Mouse (Mus musculus): ENCODE measurements around the gene Zbp1. TPM values are rescaled to one million over a fixed set of nuclear protein-coding genes. Genes with fewer than 3 reads are reported as not detected.

The Zbp1 gene
- polyA plus RNA-seq, 1 experiment from 2014 or later: not detected

- H3K9ac ChIP-seq (ENCODE audit: low read depth, low read length): no peak overlapping the region
- H3K9me3 ChIP-seq (ENCODE audit: control insufficient read depth, low read length): no peaks in the 10 kb centered on the region
- 85% methylated on average over 7 of the region's 7 CpGs for WGBS
- DNase-seq (ENCODE audit: low spot score): no peak
- H3K27me3 ChIP-seq (ENCODE audit: control insufficient read depth, insufficient read depth, low read length): no peaks in the 10 kb centered on the region; the same call in 1 of the 2 replicates
- H3K27ac ChIP-seq (ENCODE audit: low read depth, low read length): no peak overlapping the region
- H3K36me3 ChIP-seq (ENCODE audit: control insufficient read depth, insufficient read depth, low read length): no peaks in the 10 kb centered on the region
- H3K4me1 ChIP-seq (replicated peaks; ENCODE audit: control insufficient read depth, insufficient read depth, low read length): no peaks in the 10 kb centered on the region
- no peak for ATAC-seq (ENCODE audit: low FRiP score)
- no peak overlapping the region for H3K4me2 ChIP-seq (replicated peaks; ENCODE audit: low read depth, low read length)
- no peak overlapping the region for H3K4me3 ChIP-seq (ENCODE audit: low read depth, low read length)
Observed at GRCm38 (mm10) chr2:173181901-173182300, 36.8 kb downstream of the Zbp1 start.

- ATAC-seq (ENCODE audit: low FRiP score) (no peak), DNase-seq (ENCODE audit: low spot score) (no peak)
- Histone ChIP-seq H3K9ac (ENCODE audit: low read depth, low read length) (no peak overlapping the region), H3K36me3 (ENCODE audit: control insufficient read depth, insufficient read depth, low read length) (no peaks in the 10 kb centered on the region), H3K9me3 (ENCODE audit: control insufficient read depth, low read length) (no peaks in the 10 kb centered on the region), H3K27me3 (ENCODE audit: control insufficient read depth, insufficient read depth, low read length) (no peaks in the 10 kb centered on the region; the same call in 1 of the 2 replicates), H3K4me1 (replicated peaks; ENCODE audit: control insufficient read depth, insufficient read depth, low read length) (no peaks in the 10 kb centered on the region), H3K4me3 (ENCODE audit: low read depth, low read length) (no peak overlapping the region), H3K27ac (ENCODE audit: low read depth, low read length) (no peak overlapping the region), H3K4me2 (replicated peaks; ENCODE audit: low read depth, low read length) (no peak overlapping the region)
- WGBS: 79% methylated on average over 4 of the region's 5 CpGs
Observed at GRCm38 (mm10) chr2:173181486-173181885, 37.2 kb downstream of the Zbp1 start.

DNA sequence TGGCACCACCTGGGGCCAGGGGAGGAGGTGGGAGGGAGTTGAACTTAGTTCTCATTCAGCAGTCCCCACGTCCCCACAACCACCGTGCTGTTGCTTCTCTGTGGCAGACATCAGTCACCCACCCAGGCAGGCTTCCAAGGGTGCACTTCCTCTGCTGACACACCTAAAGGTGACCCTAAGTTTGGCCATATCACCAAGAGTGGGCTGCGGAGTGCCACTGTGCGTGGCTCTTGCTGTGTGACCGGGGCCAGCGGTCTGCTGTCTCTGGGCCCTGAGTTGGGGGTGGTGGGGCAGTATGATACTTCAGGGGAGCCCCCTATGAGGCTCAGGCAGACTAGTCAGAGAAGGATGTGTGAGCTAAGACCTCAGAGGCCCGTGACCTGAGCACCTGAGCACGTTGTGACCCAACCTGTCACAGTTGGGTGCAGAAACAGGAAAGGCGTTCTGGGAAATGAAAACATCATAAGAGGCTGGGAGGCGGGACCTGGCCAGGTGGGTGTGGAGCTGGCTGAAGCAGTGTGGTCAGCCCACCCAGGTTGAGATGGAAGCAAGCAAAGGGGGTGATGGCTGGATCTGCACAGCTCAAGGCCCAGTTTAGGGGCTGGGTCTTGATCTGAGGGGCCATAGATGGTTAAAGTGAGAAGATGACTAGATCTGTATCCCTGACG is 37.9 kb downstream of the Zbp1 start:
- 77% methylated on average over 11 of the region's 11 CpGs for WGBS
- Histone ChIP-seq H3K4me1 (replicated peaks; ENCODE audit: control insufficient read depth, insufficient read depth, low read length) (no peaks in the 10 kb centered on the region), H3K9ac (ENCODE audit: low read depth, low read length) (no peak overlapping the region), H3K27ac (ENCODE audit: low read depth, low read length) (no peak overlapping the region), H3K27me3 (ENCODE audit: control insufficient read depth, insufficient read depth, low read length) (no peaks in the 10 kb centered on the region; the same call in 1 of the 2 replicates), H3K36me3 (ENCODE audit: control insufficient read depth, insufficient read depth, low read length) (no peaks in the 10 kb centered on the region), H3K4me3 (ENCODE audit: low read depth, low read length) (no peak overlapping the region), H3K9me3 (ENCODE audit: control insufficient read depth, low read length) (no peaks in the 10 kb centered on the region), H3K4me2 (replicated peaks; ENCODE audit: low read depth, low read length) (no peak overlapping the region)
- no peak for ATAC-seq (ENCODE audit: low FRiP score)
- no peak for DNase-seq (ENCODE audit: low spot score)

DNA sequence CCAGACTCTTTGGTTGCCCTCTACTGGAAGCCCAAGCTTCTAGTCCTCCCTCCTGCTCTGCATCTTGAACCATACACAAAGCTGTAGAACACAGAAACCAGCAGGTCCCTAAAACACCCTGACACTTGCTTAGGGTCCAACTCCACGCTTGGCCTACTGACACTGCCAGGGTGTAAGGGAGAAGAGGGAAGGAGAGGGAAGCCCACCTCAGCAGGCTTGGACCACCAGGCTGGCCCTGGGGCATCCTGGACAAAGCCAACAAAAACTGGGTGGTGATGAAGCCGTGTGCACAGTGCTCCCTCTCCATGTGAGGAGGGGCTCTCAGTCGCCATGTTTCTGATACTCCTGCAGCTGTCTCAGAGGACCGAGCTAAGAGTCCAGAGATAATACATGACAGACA is 38.7 kb downstream of the Zbp1 start:
- 86% methylated on average over 4 of the region's 4 CpGs for WGBS
- H3K27me3 ChIP-seq (ENCODE audit: control insufficient read depth, insufficient read depth, low read length): no peaks in the 10 kb centered on the region; the same call in 1 of the 2 replicates
- no peak overlapping the region for H3K4me3 ChIP-seq (ENCODE audit: low read depth, low read length)
- H3K4me2 ChIP-seq (replicated peaks; ENCODE audit: low read depth, low read length): no peak overlapping the region
- DNase-seq (ENCODE audit: low spot score) (no peak), ATAC-seq (ENCODE audit: low FRiP score) (no peak)
- no peak overlapping the region for H3K27ac ChIP-seq (ENCODE audit: low read depth, low read length)
- no peaks in the 10 kb centered on the region for H3K9me3 ChIP-seq (ENCODE audit: control insufficient read depth, low read length)
- no peaks in the 10 kb centered on the region for H3K4me1 ChIP-seq (replicated peaks; ENCODE audit: control insufficient read depth, insufficient read depth, low read length)
- no peaks in the 10 kb centered on the region for H3K36me3 ChIP-seq (ENCODE audit: control insufficient read depth, insufficient read depth, low read length)
- H3K9ac ChIP-seq (ENCODE audit: low read depth, low read length): no peak overlapping the region

DNA sequence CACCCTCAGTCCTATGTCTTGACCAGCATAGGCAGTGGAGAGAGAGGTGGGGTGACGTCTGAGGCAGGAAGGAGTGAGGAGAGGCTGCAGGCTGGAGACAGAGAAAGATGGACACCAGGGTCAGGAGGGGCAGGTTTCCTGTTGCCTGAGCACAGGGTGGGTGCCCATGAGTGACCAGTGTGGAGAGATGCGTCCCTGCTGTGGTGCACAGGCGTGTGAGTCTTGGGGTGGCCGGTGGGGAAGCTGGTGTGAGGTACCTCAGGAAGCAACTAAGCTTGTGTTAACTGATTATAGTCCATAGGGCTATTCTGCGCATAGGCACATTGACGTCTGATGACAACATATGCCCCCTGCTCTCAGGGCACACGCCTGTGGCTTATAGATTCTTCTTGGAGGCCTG is 39.7 kb downstream of the Zbp1 start:
- Histone ChIP-seq H3K36me3 (ENCODE audit: control insufficient read depth, insufficient read depth, low read length) (no peaks in the 10 kb centered on the region), H3K9ac (ENCODE audit: low read depth, low read length) (no peak overlapping the region), H3K9me3 (ENCODE audit: control insufficient read depth, low read length) (no peaks in the 10 kb centered on the region), H3K4me2 (replicated peaks; ENCODE audit: low read depth, low read length) (no peak overlapping the region), H3K4me1 (replicated peaks; ENCODE audit: control insufficient read depth, insufficient read depth, low read length) (peaks cover 6% of the 10 kb centered on the region), H3K4me3 (ENCODE audit: low read depth, low read length) (no peak overlapping the region), H3K27me3 (ENCODE audit: control insufficient read depth, insufficient read depth, low read length) (no peaks in the 10 kb centered on the region; the same call in 1 of the 2 replicates), H3K27ac (ENCODE audit: low read depth, low read length) (no peak overlapping the region)
- ATAC-seq (ENCODE audit: low FRiP score): no peak
- 89% methylated on average over 7 of the region's 7 CpGs for WGBS
- DNase-seq (ENCODE audit: low spot score): no peak

GRCm38 (mm10) chr2:173177951-173178350 is 40.8 kb downstream of the Zbp1 start:
- 94% methylated on average over 8 of the region's 8 CpGs for WGBS
- Histone ChIP-seq H3K4me2 (replicated peaks; ENCODE audit: low read depth, low read length) (no peak overlapping the region), H3K9me3 (ENCODE audit: control insufficient read depth, low read length) (no peaks in the 10 kb centered on the region), H3K36me3 (ENCODE audit: control insufficient read depth, insufficient read depth, low read length) (no peaks in the 10 kb centered on the region), H3K4me3 (ENCODE audit: low read depth, low read length) (no peak overlapping the region), H3K27ac (ENCODE audit: low read depth, low read length) (no peak overlapping the region), H3K9ac (ENCODE audit: low read depth, low read length) (no peak overlapping the region), H3K4me1 (replicated peaks; ENCODE audit: control insufficient read depth, insufficient read depth, low read length) (peaks cover 6% of the 10 kb centered on the region), H3K27me3 (ENCODE audit: control insufficient read depth, insufficient read depth, low read length) (no peaks in the 10 kb centered on the region; the same call in 1 of the 2 replicates)
- DNase-seq (ENCODE audit: low spot score) (no peak), ATAC-seq (ENCODE audit: low FRiP score) (no peak)

DNA sequence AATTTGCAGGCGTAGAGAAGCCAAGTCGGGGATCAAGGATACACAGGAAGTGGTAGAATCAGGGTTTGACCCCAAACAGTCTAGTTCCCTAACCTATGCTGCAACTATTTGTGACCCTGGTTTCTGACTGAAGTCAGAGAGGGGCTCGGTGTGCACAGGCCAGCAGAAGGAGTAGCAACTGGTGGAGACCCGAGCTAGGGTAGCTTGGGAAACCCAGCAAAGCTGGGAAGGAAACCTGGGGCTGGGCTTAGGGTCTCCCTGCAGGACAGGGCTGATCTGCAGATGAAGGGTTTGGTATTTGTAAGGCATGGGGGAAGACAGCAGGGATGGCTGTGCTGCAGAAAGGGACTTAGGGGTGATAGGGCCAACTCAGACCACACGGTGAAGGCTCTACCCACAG is 41.2 kb downstream of the Zbp1 start:
- no peaks in the 10 kb centered on the region for H3K9me3 ChIP-seq (ENCODE audit: control insufficient read depth, low read length)
- H3K27me3 ChIP-seq (ENCODE audit: control insufficient read depth, insufficient read depth, low read length): no peaks in the 10 kb centered on the region; the same call in 1 of the 2 replicates
- no peak overlapping the region for H3K9ac ChIP-seq (ENCODE audit: low read depth, low read length)
- WGBS: 79% methylated on average over 5 of the region's 5 CpGs
- DNase-seq (ENCODE audit: low spot score) (no peak), ATAC-seq (ENCODE audit: low FRiP score) (no peak)
- H3K4me1 ChIP-seq (replicated peaks; ENCODE audit: control insufficient read depth, insufficient read depth, low read length): peaks cover 6% of the 10 kb centered on the region
- no peaks in the 10 kb centered on the region for H3K36me3 ChIP-seq (ENCODE audit: control insufficient read depth, insufficient read depth, low read length)
- no peak overlapping the region for H3K4me2 ChIP-seq (replicated peaks; ENCODE audit: low read depth, low read length)
- H3K27ac ChIP-seq (ENCODE audit: low read depth, low read length): no peak overlapping the region
- no peak overlapping the region for H3K4me3 ChIP-seq (ENCODE audit: low read depth, low read length)

- Histone ChIP-seq H3K4me3 (ENCODE audit: low read depth, low read length) (no peak overlapping the region), H3K4me2 (replicated peaks; ENCODE audit: low read depth, low read length) (no peak overlapping the region), H3K9ac (ENCODE audit: low read depth, low read length) (no peak overlapping the region), H3K9me3 (ENCODE audit: control insufficient read depth, low read length) (no peaks in the 10 kb centered on the region), H3K27ac (ENCODE audit: low read depth, low read length) (no peak overlapping the region), H3K4me1 (replicated peaks; ENCODE audit: control insufficient read depth, insufficient read depth, low read length) (peaks cover 17% of the 10 kb centered on the region), H3K27me3 (ENCODE audit: control insufficient read depth, insufficient read depth, low read length) (no peaks in the 10 kb centered on the region; the same call in 1 of the 2 replicates), H3K36me3 (ENCODE audit: control insufficient read depth, insufficient read depth, low read length) (no peaks in the 10 kb centered on the region)
- ATAC-seq (ENCODE audit: low FRiP score) (no peak), DNase-seq (ENCODE audit: low spot score) (no peak)
- 92% methylated on average over 5 of the region's 5 CpGs for WGBS
Observed at GRCm38 (mm10) chr2:173175703-173176102, 43.0 kb downstream of the Zbp1 start.

GRCm38 (mm10) chr2:173174569-173174968 is 44.2 kb downstream of the Zbp1 start:
- peaks cover 17% of the 10 kb centered on the region for H3K4me1 ChIP-seq (replicated peaks; ENCODE audit: control insufficient read depth, insufficient read depth, low read length)
- DNase-seq (ENCODE audit: low spot score) (no peak), ATAC-seq (ENCODE audit: low FRiP score) (no peak)
- no peaks in the 10 kb centered on the region for H3K36me3 ChIP-seq (ENCODE audit: control insufficient read depth, insufficient read depth, low read length)
- no peaks in the 10 kb centered on the region; the same call in 1 of the 2 replicates for H3K27me3 ChIP-seq (ENCODE audit: control insufficient read depth, insufficient read depth, low read length)
- H3K4me2 ChIP-seq (replicated peaks; ENCODE audit: low read depth, low read length): peak overlapping the region; percentile 6; the same call in 1 of the 2 replicates
- 70% methylated on average over 1 of the region's 1 CpGs for WGBS
- H3K4me3 ChIP-seq (ENCODE audit: low read depth, low read length): no peak overlapping the region
- H3K9me3 ChIP-seq (ENCODE audit: control insufficient read depth, low read length): no peaks in the 10 kb centered on the region
- no peak overlapping the region; the same call in 1 of the 2 replicates for H3K9ac ChIP-seq (ENCODE audit: low read depth, low read length)
- H3K27ac ChIP-seq (ENCODE audit: low read depth, low read length): peak overlapping the region; percentile 85
